Comparison of ENCODE assay signal across 1 mouse cellular context in genomic region chr19:41980819-41981594, GRCm38 (mm10).
A peak's percentile ranks its signal among the peaks of the same experiment; 100 is the strongest.
TF ChIP-seq lines count a peak whose summit lies in the region.

Mms19 (minus strand) TSS chr19:41981157.

TF ChIP-seq in CH12.LX, 34 proteins besides CTCF, POLR2A, EP300 and RAD21 (continued from another document):
- TF ChIP-seq ZNF384 (IDR thresholded peaks at IDR 0.05; ENCODE audit: low read depth, low read length) (no peak), ELF1 (IDR thresholded peaks at IDR 0.05; ENCODE audit: low read depth, low read length) (peak; percentile 78), BHLHE40 (IDR thresholded peaks at IDR 0.05; ENCODE audit: low read depth, low read length) (peak; percentile 90), JUND (conservative IDR thresholded peaks at IDR 0.05; ENCODE audit: low read depth, low read length) (no peak), MAFK (IDR thresholded peaks at IDR 0.05; ENCODE audit: insufficient replicate concordance, low read length) (no peak), JUN (IDR thresholded peaks at IDR 0.05; ENCODE audit: insufficient read depth, low read depth, low read length) (no peak), USF2 (conservative IDR thresholded peaks at IDR 0.05; ENCODE audit: low read depth, low read length) (peak; percentile 93), MAX (IDR thresholded peaks at IDR 0.05; ENCODE audit: low read length) (peak; percentile 96), ZC3H11A (IDR thresholded peaks at IDR 0.05; ENCODE audit: low read depth, low read length) (no peak), MXI1 (IDR thresholded peaks at IDR 0.05; ENCODE audit: low read depth, low read length) (peak; percentile 90), SIN3A (IDR thresholded peaks at IDR 0.05; ENCODE audit: low read length) (no peak; the same call in 1 of the 2 replicates), E2F4 (IDR thresholded peaks at IDR 0.05; ENCODE audit: insufficient replicate concordance, low read depth, low read length) (no peak), POLR2AphosphoS2 (IDR thresholded peaks at IDR 0.05; ENCODE audit: low read depth, low read length) (peak; percentile 75), MYC (IDR thresholded peaks at IDR 0.05; ENCODE audit: low read depth, low read length) (peak; percentile 16; the same call in 1 of the 2 replicates), TBP (conservative IDR thresholded peaks at IDR 0.05; ENCODE audit: low read depth, low read length) (peak; percentile 65; the same call in 1 of the 2 replicates), CHD1 (IDR thresholded peaks at IDR 0.05; ENCODE audit: low read depth, low read length) (no peak), GABPA (IDR thresholded peaks at IDR 0.05; ENCODE audit: insufficient replicate concordance, low read depth, low read length) (no peak), UBTF (IDR thresholded peaks at IDR 0.05; ENCODE audit: low read depth, low read length) (no peak), MAZ (IDR thresholded peaks at IDR 0.05; ENCODE audit: low read depth, low read length) (peak; percentile 96), CHD2 (IDR thresholded peaks at IDR 0.05; ENCODE audit: low read length) (no peak), PAX5 (IDR thresholded peaks at IDR 0.05; ENCODE audit: low read length) (no peak), NELFE (IDR thresholded peaks at IDR 0.05; ENCODE audit: low read depth, low read length) (peak; percentile 89), IRF4 (IDR thresholded peaks at IDR 0.05; ENCODE audit: low read depth, low read length) (peak; percentile 11; the same call in 1 of the 2 replicates)
